Mouse (Mus musculus): Measurements from ENCODE around the gene Ehbp1. TPM values are rescaled to one million over a fixed set of nuclear protein-coding genes. Genes with fewer than 3 reads are reported as not detected.

The Ehbp1 gene
- total RNA-seq, 1 experiment from 2014 or later, result 29.1 TPM

- peak; percentile 58 for DNase-seq
Measured at GRCm38 (mm10) chr11:22286371-22286872, 55.7 kb downstream of the Ehbp1 start.

- DNase-seq, result no peak
Measured at GRCm38 (mm10) chr11:22276656-22277055, 65.4 kb downstream of the Ehbp1 start.

GRCm38 (mm10) chr11:22274144-22274543 is 67.9 kb downstream of the Ehbp1 start:
- no peak for DNase-seq

- DNase-seq, result no peak
Measured at GRCm38 (mm10) chr11:22273378-22273777, 68.7 kb downstream of the Ehbp1 start.

- DNase-seq, result no peak
Measured at GRCm38 (mm10) chr11:22271889-22272288, 70.2 kb downstream of the Ehbp1 start.

- DNase-seq, result no peak
Measured at GRCm38 (mm10) chr11:22269643-22270042, 72.4 kb downstream of the Ehbp1 start.

GRCm38 (mm10) chr11:22269173-22269572 is 72.9 kb downstream of the Ehbp1 start:
- DNase-seq, result no peak

GRCm38 (mm10) chr11:22267014-22267413 is 75.1 kb downstream of the Ehbp1 start:
- no peak for DNase-seq

GRCm38 (mm10) chr11:22255418-22255817 is 86.7 kb downstream of the Ehbp1 start:
- no peak for DNase-seq

- no peak for DNase-seq
Measured at GRCm38 (mm10) chr11:22249363-22249762, 92.7 kb downstream of the Ehbp1 start.

GRCm38 (mm10) chr11:22247736-22248135 is 94.4 kb downstream of the Ehbp1 start:
- no peak for DNase-seq

GRCm38 (mm10) chr11:22247069-22247468 is 95.0 kb downstream of the Ehbp1 start:
- no peak for DNase-seq

GRCm38 (mm10) chr11:22235558-22235957 is 106.5 kb downstream of the Ehbp1 start:
- DNase-seq, result no peak

GRCm38 (mm10) chr11:22234739-22235138 is 107.4 kb downstream of the Ehbp1 start:
- no peak for DNase-seq

- DNase-seq, result no peak
Measured at GRCm38 (mm10) chr11:22230906-22231305, 111.2 kb downstream of the Ehbp1 start.

GRCm38 (mm10) chr11:22225619-22226018 is 116.5 kb downstream of the Ehbp1 start:
- DNase-seq, result no peak

- no peak for DNase-seq
Measured at GRCm38 (mm10) chr11:22218222-22218621, 123.9 kb downstream of the Ehbp1 start.

GRCm38 (mm10) chr11:22216941-22217340 is 125.2 kb downstream of the Ehbp1 start:
- DNase-seq, result no peak

- DNase-seq, result no peak
Measured at GRCm38 (mm10) chr11:22206611-22207010, 135.5 kb downstream of the Ehbp1 start.

- DNase-seq, result no peak
Measured at GRCm38 (mm10) chr11:22206191-22206590, 135.9 kb downstream of the Ehbp1 start.

- DNase-seq, result no peak
Measured at GRCm38 (mm10) chr11:22203413-22203812, 138.7 kb downstream of the Ehbp1 start.

- DNase-seq, result no peak
Measured at GRCm38 (mm10) chr11:22201125-22201524, 141.0 kb downstream of the Ehbp1 start.

GRCm38 (mm10) chr11:22199881-22200280 is 142.2 kb downstream of the Ehbp1 start:
- DNase-seq, result no peak

- DNase-seq, result no peak
Measured at GRCm38 (mm10) chr11:22198406-22198805, 143.7 kb downstream of the Ehbp1 start.

- DNase-seq, result no peak
Measured at GRCm38 (mm10) chr11:22197935-22198334, 144.2 kb downstream of the Ehbp1 start.
